Mouse (Mus musculus): ENCODE measurements at regions not wholly inside any gene's neighbourhood (a gene's known extent, or its start where the extent isn't known, plus 50 kb on each side); places are given as distances from the start of the nearest gene placed in this dataset.

- ATAC-seq (ENCODE audit: low read depth) (no peak), DNase-seq (no peak)
- 71% methylated on average over 3 of the region's 3 CpGs for WGBS (ENCODE audit: insufficient replicate concordance)
- Histone ChIP-seq H3K4me2 (no peak overlapping the region), H3K4me3 (replicated peaks) (no peak overlapping the region), H3K4me1 (replicated peaks) (no peaks in the 10 kb centered on the region), H3K9me3 (replicated peaks) (no peaks in the 10 kb centered on the region), H3K27ac (no peak overlapping the region), H3K27me3 (no peaks in the 10 kb centered on the region), H3K9ac (no peak overlapping the region), H3K36me3 (no peaks in the 10 kb centered on the region)
Measured at GRCm38 (mm10) chr1:167905424-167905823, 216.4 kb downstream of the Lmx1a start.

- Histone ChIP-seq H3K9me3 (replicated peaks) (no peaks in the 10 kb centered on the region), H3K27ac (no peak overlapping the region), H3K4me2 (no peak overlapping the region), H3K27me3 (no peaks in the 10 kb centered on the region), H3K9ac (no peak overlapping the region), H3K4me3 (replicated peaks) (no peak overlapping the region), H3K4me1 (replicated peaks) (no peaks in the 10 kb centered on the region), H3K36me3 (no peaks in the 10 kb centered on the region)
- DNase-seq (no peak), ATAC-seq (ENCODE audit: low read depth) (no peak)
- WGBS (ENCODE audit: insufficient replicate concordance): 67% methylated on average over 3 of the region's 3 CpGs
Measured at GRCm38 (mm10) chr1:167912074-167912473, 223.0 kb downstream of the Lmx1a start.

- Histone ChIP-seq H3K9me3 (replicated peaks) (no peaks in the 10 kb centered on the region), H3K9ac (no peak overlapping the region), H3K4me3 (replicated peaks) (no peak overlapping the region), H3K27me3 (no peaks in the 10 kb centered on the region), H3K4me2 (no peak overlapping the region), H3K27ac (no peak overlapping the region), H3K4me1 (replicated peaks) (no peaks in the 10 kb centered on the region), H3K36me3 (no peaks in the 10 kb centered on the region)
- DNase-seq (peak; percentile 11), ATAC-seq (ENCODE audit: low read depth) (no peak)
- WGBS (ENCODE audit: insufficient replicate concordance): 35% methylated on average over 7 of the region's 7 CpGs
Measured at GRCm38 (mm10) chr1:167914982-167915561, 226.0 kb downstream of the Lmx1a start.

- WGBS (ENCODE audit: insufficient replicate concordance): 44% methylated on average over 6 of the region's 6 CpGs
- Histone ChIP-seq H3K9ac (no peak overlapping the region), H3K36me3 (no peaks in the 10 kb centered on the region), H3K4me2 (no peak overlapping the region), H3K27ac (no peak overlapping the region), H3K4me1 (replicated peaks) (no peaks in the 10 kb centered on the region), H3K4me3 (replicated peaks) (no peak overlapping the region), H3K27me3 (no peaks in the 10 kb centered on the region), H3K9me3 (replicated peaks) (no peaks in the 10 kb centered on the region)
- ATAC-seq (ENCODE audit: low read depth) (no peak), DNase-seq (no peak)
Measured at GRCm38 (mm10) chr1:167915578-167916275, 226.7 kb downstream of the Lmx1a start.

GRCm38 (mm10) chr1:167922917-167923316 is 233.9 kb downstream of the Lmx1a start:
- Histone ChIP-seq H3K9me3 (replicated peaks) (no peaks in the 10 kb centered on the region), H3K4me2 (no peak overlapping the region), H3K36me3 (no peaks in the 10 kb centered on the region), H3K9ac (no peak overlapping the region), H3K27ac (no peak overlapping the region), H3K4me1 (replicated peaks) (no peaks in the 10 kb centered on the region), H3K4me3 (replicated peaks) (no peak overlapping the region), H3K27me3 (no peaks in the 10 kb centered on the region)
- DNase-seq (no peak), ATAC-seq (ENCODE audit: low read depth) (no peak)
- WGBS (ENCODE audit: insufficient replicate concordance): 74% methylated on average over 7 of the region's 7 CpGs

GRCm38 (mm10) chr1:167928060-167928467 is 239.0 kb downstream of the Lmx1a start:
- H3K4me1 ChIP-seq (replicated peaks): no peaks in the 10 kb centered on the region
- H3K4me3 ChIP-seq (replicated peaks): no peak overlapping the region
- H3K4me2 ChIP-seq: no peak overlapping the region
- no peak for DNase-seq
- peaks cover 14% of the 10 kb centered on the region; the same call in 1 of the 2 replicates for H3K27me3 ChIP-seq
- 14% methylated on average over 4 of the region's 4 CpGs for WGBS (ENCODE audit: insufficient replicate concordance)
- H3K9me3 ChIP-seq (replicated peaks): no peaks in the 10 kb centered on the region
- no peak overlapping the region for H3K27ac ChIP-seq
- H3K9ac ChIP-seq: no peak overlapping the region
- ATAC-seq (ENCODE audit: low read depth): no peak
- no peaks in the 10 kb centered on the region for H3K36me3 ChIP-seq

GRCm38 (mm10) chr1:167929729-167930341 is 240.8 kb downstream of the Lmx1a start:
- Histone ChIP-seq H3K27ac (no peak overlapping the region), H3K4me1 (replicated peaks) (no peaks in the 10 kb centered on the region), H3K4me2 (peak overlapping the region; percentile 34), H3K9ac (no peak overlapping the region), H3K36me3 (no peaks in the 10 kb centered on the region), H3K9me3 (replicated peaks) (no peaks in the 10 kb centered on the region), H3K4me3 (replicated peaks) (peak overlapping the region; percentile 8; the same call in 1 of the 2 replicates), H3K27me3 (peaks cover 14% of the 10 kb centered on the region; the same call in 1 of the 2 replicates)
- ATAC-seq (ENCODE audit: low read depth) (no peak), DNase-seq (no peak)
- 5% methylated on average over 28 of the region's 28 CpGs for WGBS (ENCODE audit: insufficient replicate concordance)

- no peak overlapping the region for H3K4me2 ChIP-seq
- DNase-seq: no peak
- ATAC-seq (ENCODE audit: low read depth): no peak
- H3K9me3 ChIP-seq (replicated peaks): no peaks in the 10 kb centered on the region
- H3K36me3 ChIP-seq: no peaks in the 10 kb centered on the region
- H3K27ac ChIP-seq: no peak overlapping the region
- no peaks in the 10 kb centered on the region for H3K4me1 ChIP-seq (replicated peaks)
- H3K4me3 ChIP-seq (replicated peaks): no peak overlapping the region
- WGBS (ENCODE audit: insufficient replicate concordance): 31% methylated on average over 2 of the region's 2 CpGs
- H3K9ac ChIP-seq: no peak overlapping the region
- H3K27me3 ChIP-seq: peaks cover 14% of the 10 kb centered on the region; the same call in 1 of the 2 replicates
Measured at GRCm38 (mm10) chr1:167932088-167932487, 243.1 kb downstream of the Lmx1a start.

GRCm38 (mm10) chr1:167936726-167937125 is 247.7 kb downstream of the Lmx1a start:
- no peaks in the 10 kb centered on the region for H3K36me3 ChIP-seq
- H3K4me1 ChIP-seq (replicated peaks): no peaks in the 10 kb centered on the region
- no peak overlapping the region for H3K27ac ChIP-seq
- no peak overlapping the region for H3K9ac ChIP-seq
- H3K27me3 ChIP-seq: no peaks in the 10 kb centered on the region
- H3K4me3 ChIP-seq (replicated peaks): no peak overlapping the region
- WGBS (ENCODE audit: insufficient replicate concordance): 57% methylated on average over 4 of the region's 4 CpGs
- no peak overlapping the region for H3K4me2 ChIP-seq
- ATAC-seq (ENCODE audit: low read depth): no peak
- DNase-seq: no peak
- H3K9me3 ChIP-seq (replicated peaks): no peaks in the 10 kb centered on the region

- WGBS (ENCODE audit: insufficient replicate concordance): 42% methylated on average over 2 of the region's 2 CpGs
- Histone ChIP-seq H3K9ac (no peak overlapping the region), H3K27ac (no peak overlapping the region), H3K36me3 (no peaks in the 10 kb centered on the region), H3K4me2 (no peak overlapping the region), H3K4me3 (replicated peaks) (no peak overlapping the region), H3K9me3 (replicated peaks) (no peaks in the 10 kb centered on the region), H3K27me3 (no peaks in the 10 kb centered on the region), H3K4me1 (replicated peaks) (no peaks in the 10 kb centered on the region)
- DNase-seq (no peak), ATAC-seq (ENCODE audit: low read depth) (no peak)
Measured at GRCm38 (mm10) chr1:167938176-167938575, 249.1 kb downstream of the Lmx1a start.

- no peaks in the 10 kb centered on the region for H3K4me1 ChIP-seq (replicated peaks)
- DNase-seq (no peak), ATAC-seq (ENCODE audit: low read depth) (no peak)
- H3K27ac ChIP-seq: no peak overlapping the region
- 40% methylated on average over 8 of the region's 8 CpGs for WGBS (ENCODE audit: insufficient replicate concordance)
- H3K27me3 ChIP-seq: no peaks in the 10 kb centered on the region
- no peak overlapping the region for H3K9ac ChIP-seq
- H3K4me3 ChIP-seq (replicated peaks): no peak overlapping the region
- no peak overlapping the region for H3K4me2 ChIP-seq
- no peaks in the 10 kb centered on the region for H3K36me3 ChIP-seq
- H3K9me3 ChIP-seq (replicated peaks): no peaks in the 10 kb centered on the region
Measured at GRCm38 (mm10) chr1:167942037-167942470, 253.0 kb downstream of the Lmx1a start.

All from liver, embryonic 13.5 days (tissue).